Mouse (Mus musculus): Measurements from ENCODE around the gene Pik3cb. TPM values are rescaled to one million over a fixed set of nuclear protein-coding genes. Genes with fewer than 3 reads are reported as not detected.

Pik3cb gene
- polyA plus RNA-seq (2014; fragmentation: Nextera tagmentation; extraction: Ambion mirVana), result 3.8 and 4.3 TPM in 2 replicates

GRCm38 (mm10) chr9:99140063-99140882, at the start of gene Pik3cb:
Gene Pik3cb (minus strand): TSS chr9:99140621.
- Histone ChIP-seq H3K4me1 (replicated peaks; ENCODE audit: control insufficient read depth, insufficient read depth, low read length) (peaks cover 15% of the 10 kb centered on the region), H3K4me2 (replicated peaks) (peak within 1 kb of the TSS; percentile 55), H3K9me3 (ENCODE audit: control insufficient read depth, low read length) (no peaks in the 10 kb centered on the region), H3K36me3 (replicated peaks; ENCODE audit: control insufficient read depth, insufficient read depth) (no peaks in the 10 kb centered on the region), H3K9ac (peak within 1 kb of the TSS; percentile 90), H3K27me3 (ENCODE audit: control insufficient read depth, insufficient read depth, low read length) (no peaks in the 10 kb centered on the region), H3K4me3 (replicated peaks; ENCODE audit: low read length) (peak within 1 kb of the TSS; percentile 51), H3K27ac (peak within 1 kb of the TSS; percentile 95)
- DNase-seq (ENCODE audit: low spot score), result peak; percentile 90
- ATAC-seq (ENCODE audit: low FRiP score), result peak; percentile 95
- under 1% methylated on average over 52 of the region's 77 CpGs for WGBS

GRCm38 (mm10) chr9:99183043-99183670, 42.7 kb upstream of the Pik3cb start:
- Histone ChIP-seq H3K4me2 (replicated peaks) (no peak overlapping the region), H3K4me3 (replicated peaks; ENCODE audit: low read length) (no peak overlapping the region), H3K27ac (no peak overlapping the region), H3K9me3 (ENCODE audit: control insufficient read depth, low read length) (no peaks in the 10 kb centered on the region), H3K4me1 (replicated peaks; ENCODE audit: control insufficient read depth, insufficient read depth, low read length) (no peaks in the 10 kb centered on the region), H3K36me3 (replicated peaks; ENCODE audit: control insufficient read depth, insufficient read depth) (no peaks in the 10 kb centered on the region), H3K27me3 (ENCODE audit: control insufficient read depth, insufficient read depth, low read length) (no peaks in the 10 kb centered on the region), H3K9ac (no peak overlapping the region)
- DNase-seq (ENCODE audit: low spot score), result no peak
- no peak for ATAC-seq (ENCODE audit: low FRiP score)
- 92% methylated on average over 8 of the region's 8 CpGs for WGBS

GRCm38 (mm10) chr9:99182121-99182520, 41.7 kb upstream of the Pik3cb start:
- Histone ChIP-seq H3K36me3 (replicated peaks; ENCODE audit: control insufficient read depth, insufficient read depth) (no peaks in the 10 kb centered on the region), H3K27ac (no peak overlapping the region), H3K4me2 (replicated peaks) (no peak overlapping the region), H3K9me3 (ENCODE audit: control insufficient read depth, low read length) (no peaks in the 10 kb centered on the region), H3K27me3 (ENCODE audit: control insufficient read depth, insufficient read depth, low read length) (no peaks in the 10 kb centered on the region), H3K4me1 (replicated peaks; ENCODE audit: control insufficient read depth, insufficient read depth, low read length) (no peaks in the 10 kb centered on the region), H3K9ac (no peak overlapping the region), H3K4me3 (replicated peaks; ENCODE audit: low read length) (no peak overlapping the region)
- DNase-seq (ENCODE audit: low spot score) (no peak), ATAC-seq (ENCODE audit: low FRiP score) (no peak)
- WGBS, result 93% methylated on average over 7 of the region's 7 CpGs

- Histone ChIP-seq H3K27ac (no peak overlapping the region), H3K36me3 (replicated peaks; ENCODE audit: control insufficient read depth, insufficient read depth) (no peaks in the 10 kb centered on the region), H3K4me3 (replicated peaks; ENCODE audit: low read length) (no peak overlapping the region), H3K9ac (no peak overlapping the region), H3K27me3 (ENCODE audit: control insufficient read depth, insufficient read depth, low read length) (no peaks in the 10 kb centered on the region), H3K4me1 (replicated peaks; ENCODE audit: control insufficient read depth, insufficient read depth, low read length) (no peaks in the 10 kb centered on the region), H3K9me3 (ENCODE audit: control insufficient read depth, low read length) (no peaks in the 10 kb centered on the region), H3K4me2 (replicated peaks) (no peak overlapping the region)
- peak; percentile 44 for DNase-seq (ENCODE audit: low spot score)
- no peak; the same call in 1 of the 2 replicates for ATAC-seq (ENCODE audit: low FRiP score)
- 59% methylated on average over 8 of the region's 8 CpGs for WGBS
These were observed 39.9 kb upstream of the Pik3cb start for GRCm38 (mm10) chr9:99180272-99180671.

GRCm38 (mm10) chr9:99178736-99179135, 38.3 kb upstream of the Pik3cb start:
- H3K9me3 ChIP-seq (ENCODE audit: control insufficient read depth, low read length), result no peaks in the 10 kb centered on the region
- no peaks in the 10 kb centered on the region for H3K4me1 ChIP-seq (replicated peaks; ENCODE audit: control insufficient read depth, insufficient read depth, low read length)
- H3K9ac ChIP-seq, result no peak overlapping the region
- H3K4me2 ChIP-seq (replicated peaks), result no peak overlapping the region
- no peak overlapping the region for H3K4me3 ChIP-seq (replicated peaks; ENCODE audit: low read length)
- no peak for ATAC-seq (ENCODE audit: low FRiP score)
- 93% methylated on average over 3 of the region's 3 CpGs for WGBS
- H3K36me3 ChIP-seq (replicated peaks; ENCODE audit: control insufficient read depth, insufficient read depth), result no peaks in the 10 kb centered on the region
- H3K27me3 ChIP-seq (ENCODE audit: control insufficient read depth, insufficient read depth, low read length), result no peaks in the 10 kb centered on the region
- no peak for DNase-seq (ENCODE audit: low spot score)
- no peak overlapping the region for H3K27ac ChIP-seq

- no peak overlapping the region for H3K4me3 ChIP-seq (replicated peaks; ENCODE audit: low read length)
- H3K4me2 ChIP-seq (replicated peaks), result no peak overlapping the region
- H3K4me1 ChIP-seq (replicated peaks; ENCODE audit: control insufficient read depth, insufficient read depth, low read length), result no peaks in the 10 kb centered on the region
- WGBS, result 93% methylated on average over 6 of the region's 6 CpGs
- no peak for ATAC-seq (ENCODE audit: low FRiP score)
- no peaks in the 10 kb centered on the region for H3K36me3 ChIP-seq (replicated peaks; ENCODE audit: control insufficient read depth, insufficient read depth)
- H3K9me3 ChIP-seq (ENCODE audit: control insufficient read depth, low read length), result no peaks in the 10 kb centered on the region
- H3K27ac ChIP-seq, result no peak overlapping the region
- H3K27me3 ChIP-seq (ENCODE audit: control insufficient read depth, insufficient read depth, low read length), result no peaks in the 10 kb centered on the region
- DNase-seq (ENCODE audit: low spot score), result no peak
- no peak overlapping the region for H3K9ac ChIP-seq
These were observed 35.4 kb upstream of the Pik3cb start for GRCm38 (mm10) chr9:99175774-99176173.

GRCm38 (mm10) chr9:99172811-99173210, 32.4 kb upstream of the Pik3cb start:
- Histone ChIP-seq H3K36me3 (replicated peaks; ENCODE audit: control insufficient read depth, insufficient read depth) (no peaks in the 10 kb centered on the region), H3K9ac (no peak overlapping the region), H3K9me3 (ENCODE audit: control insufficient read depth, low read length) (no peaks in the 10 kb centered on the region), H3K27me3 (ENCODE audit: control insufficient read depth, insufficient read depth, low read length) (no peaks in the 10 kb centered on the region), H3K27ac (no peak overlapping the region), H3K4me2 (replicated peaks) (no peak overlapping the region), H3K4me3 (replicated peaks; ENCODE audit: low read length) (no peak overlapping the region), H3K4me1 (replicated peaks; ENCODE audit: control insufficient read depth, insufficient read depth, low read length) (no peaks in the 10 kb centered on the region)
- DNase-seq (ENCODE audit: low spot score), result no peak
- ATAC-seq (ENCODE audit: low FRiP score), result no peak
- 77% methylated on average over 2 of the region's 2 CpGs for WGBS

GRCm38 (mm10) chr9:99171186-99171585, 30.8 kb upstream of the Pik3cb start:
- no peak for ATAC-seq (ENCODE audit: low FRiP score)
- H3K9me3 ChIP-seq (ENCODE audit: control insufficient read depth, low read length), result no peaks in the 10 kb centered on the region
- 58% methylated on average over 10 of the region's 10 CpGs for WGBS

GRCm38 (mm10) chr9:99169029-99169428, 28.6 kb upstream of the Pik3cb start:
- H3K4me3 ChIP-seq (replicated peaks; ENCODE audit: low read length), result no peak overlapping the region
- no peaks in the 10 kb centered on the region for H3K9me3 ChIP-seq (ENCODE audit: control insufficient read depth, low read length)
- DNase-seq (ENCODE audit: low spot score), result no peak
- no peak for ATAC-seq (ENCODE audit: low FRiP score)
- H3K4me1 ChIP-seq (replicated peaks; ENCODE audit: control insufficient read depth, insufficient read depth, low read length), result no peaks in the 10 kb centered on the region; the same call in 1 of the 2 replicates
- H3K27me3 ChIP-seq (ENCODE audit: control insufficient read depth, insufficient read depth, low read length), result no peaks in the 10 kb centered on the region
- no peak overlapping the region for H3K4me2 ChIP-seq (replicated peaks)
- no peaks in the 10 kb centered on the region for H3K36me3 ChIP-seq (replicated peaks; ENCODE audit: control insufficient read depth, insufficient read depth)
- H3K27ac ChIP-seq, result no peak overlapping the region
- no peak overlapping the region for H3K9ac ChIP-seq
- WGBS, result 76% methylated on average over 4 of the region's 4 CpGs

More at GRCm38 (mm10) chr9:99171186-99171585, 30.8 kb upstream of the Pik3cb start:
- no peak overlapping the region for H3K4me2 ChIP-seq (replicated peaks)
- no peak overlapping the region for H3K4me3 ChIP-seq (replicated peaks; ENCODE audit: low read length)
- no peaks in the 10 kb centered on the region for H3K36me3 ChIP-seq (replicated peaks; ENCODE audit: control insufficient read depth, insufficient read depth)
- H3K27me3 ChIP-seq (ENCODE audit: control insufficient read depth, insufficient read depth, low read length), result no peaks in the 10 kb centered on the region
- no peaks in the 10 kb centered on the region for H3K4me1 ChIP-seq (replicated peaks; ENCODE audit: control insufficient read depth, insufficient read depth, low read length)
- no peak overlapping the region for H3K9ac ChIP-seq
- no peak for DNase-seq (ENCODE audit: low spot score)
- no peak overlapping the region for H3K27ac ChIP-seq

Measured in hindbrain, embryonic 14.5 days (tissue).